Mouse (Mus musculus): Measurements from ENCODE around the gene 1190005I06Rik.
A peak's percentile ranks its signal among the peaks of the same experiment; 100 is the strongest.
"Not testable (repeated sequence)": the region's sequence is repeated elsewhere in the genome, so short reads cannot be mapped to it uniquely, and the experiment has no call there.

1190005I06Rik gene

GRCm38 (mm10) chr8:120647532-120647931 is at the start of gene 1190005I06Rik:
Gene 1190005I06Rik (minus strand): TSS chr8:120647632.
- DNase-seq (ENCODE audit: low spot score in 2 of 2), result no peak

GRCm38 (mm10) chr8:120696401-120697153 is 49.1 kb upstream of the 1190005I06Rik start:
- DNase-seq (ENCODE audit: low spot score in 2 of 2), result peak; percentile 62 to 65

- no peak for DNase-seq (ENCODE audit: low spot score in 2 of 2)
These were observed 46.5 kb upstream of the 1190005I06Rik start for GRCm38 (mm10) chr8:120693861-120694493.

- DNase-seq (ENCODE audit: low spot score in 2 of 2), result no peak
These were observed 45.5 kb upstream of the 1190005I06Rik start for GRCm38 (mm10) chr8:120692934-120693333.

- DNase-seq (ENCODE audit: low spot score in 2 of 2), result no peak
These were observed 41.1 kb upstream of the 1190005I06Rik start for GRCm38 (mm10) chr8:120688511-120688910.

- peak; percentile 69 to 71 for DNase-seq (ENCODE audit: low spot score in 2 of 2)
These were observed 40.4 kb upstream of the 1190005I06Rik start for GRCm38 (mm10) chr8:120687786-120688185.

- DNase-seq (ENCODE audit: low spot score in 2 of 2), result no peak
These were observed 39.1 kb upstream of the 1190005I06Rik start for GRCm38 (mm10) chr8:120686576-120686975.

- peak; percentile 71 to 82 for DNase-seq (ENCODE audit: low spot score in 2 of 2)
These were observed 38.6 kb upstream of the 1190005I06Rik start for GRCm38 (mm10) chr8:120686051-120686450.

GRCm38 (mm10) chr8:120685591-120685990 is 38.2 kb upstream of the 1190005I06Rik start:
- no peak for DNase-seq (ENCODE audit: low spot score in 2 of 2)

- DNase-seq (ENCODE audit: low spot score in 2 of 2), result peak; percentile 70 to 71
These were observed 37.7 kb upstream of the 1190005I06Rik start for GRCm38 (mm10) chr8:120685097-120685496.

GRCm38 (mm10) chr8:120684082-120684481 is 36.6 kb upstream of the 1190005I06Rik start:
- DNase-seq (ENCODE audit: low spot score in 2 of 2), result no peak

- peak; percentile 56 to 74 for DNase-seq (ENCODE audit: low spot score in 2 of 2)
These were observed 36.2 kb upstream of the 1190005I06Rik start for GRCm38 (mm10) chr8:120683602-120684001.

GRCm38 (mm10) chr8:120681113-120681512 is 33.7 kb upstream of the 1190005I06Rik start:
- no peak for DNase-seq (ENCODE audit: low spot score in 2 of 2)

GRCm38 (mm10) chr8:120680405-120680804 is 33.0 kb upstream of the 1190005I06Rik start:
- not testable (repeated sequence) for DNase-seq (ENCODE audit: low spot score in 2 of 2)

GRCm38 (mm10) chr8:120679629-120680387 is 32.4 kb upstream of the 1190005I06Rik start:
- no peak for DNase-seq (ENCODE audit: low spot score in 2 of 2)

- DNase-seq (ENCODE audit: low spot score in 2 of 2), result peak; percentile 76 to 84
These were observed 31.0 kb upstream of the 1190005I06Rik start for GRCm38 (mm10) chr8:120678447-120678846.

- DNase-seq (ENCODE audit: low spot score in 2 of 2), result no peak
These were observed 28.3 kb upstream of the 1190005I06Rik start for GRCm38 (mm10) chr8:120675718-120676117.

GRCm38 (mm10) chr8:120673298-120673697 is 25.9 kb upstream of the 1190005I06Rik start:
- DNase-seq (ENCODE audit: low spot score in 2 of 2), result no peak

GRCm38 (mm10) chr8:120672626-120673229 is 25.3 kb upstream of the 1190005I06Rik start:
- DNase-seq (ENCODE audit: low spot score in 2 of 2), result no peak

GRCm38 (mm10) chr8:120671775-120672174 is 24.3 kb upstream of the 1190005I06Rik start:
- DNase-seq (ENCODE audit: low spot score in 2 of 2), result no peak

- no peak for DNase-seq (ENCODE audit: low spot score in 2 of 2)
These were observed 21.0 kb upstream of the 1190005I06Rik start, which contains the start of gene Emc8 for GRCm38 (mm10) chr8:120668374-120668905. Gene Emc8 (minus strand): TSS chr8:120668573.

Data from heart, adult 9 months (tissue).